In genomic region chr2:168614170-168614872, GRCm38 (mm10) we compare ENCODE assay signal across 11 mouse cellular contexts. TPM values are rescaled to one million over a fixed set of nuclear protein-coding genes. Genes with fewer than 3 reads are reported as not detected.
A peak's percentile ranks its signal among the peaks of the same experiment; 100 is the strongest.
DNase-seq lines count a peak whose midpoint lies in the region; ATAC-seq and TF ChIP-seq lines count a peak whose summit lies in the region.
"Had no signal": no experiment of that assay in that cellular context is flagged by ENCODE, and none has a peak within 500 bp of the region (broad histone marks: within the 10 kb centered on the region; RNA-seq: fewer than 3 reads in every experiment).

No protein-coding gene starts in this region.

- DNase-seq in heart, postnatal 25 days (ENCODE audit: low spot score) = no peak
- DNase-seq in midbrain, embryonic 11.5 days (ENCODE audit: low spot score, missing footprints) = no peak
- DNase-seq in stomach, postnatal 0 days (ENCODE audit: low spot score) = no peak
- DNase-seq in ovary, postnatal 10 days (ENCODE audit: low spot score) = no peak
- DNase-seq: forebrain, postnatal 0 days; layer of hippocampus, postnatal 36 days; liver, postnatal 0 days had no signal

- H3K27me3 ChIP-seq in heart, embryonic 12.5 days (replicated peaks) = peaks cover 6% of the 10 kb centered on the region; the same call in 1 of the 2 replicates
- H3K27me3 ChIP-seq in midbrain, embryonic 11.5 days (ENCODE audit: control insufficient read depth, insufficient read depth, low read length) = no peaks in the 10 kb centered on the region
- H3K27me3 ChIP-seq in midbrain, embryonic 15.5 days (replicated peaks) = no peaks in the 10 kb centered on the region
- no peaks in the 10 kb centered on the region for H3K27me3 ChIP-seq in heart, embryonic 15.5 days
- no peaks in the 10 kb centered on the region for H3K27me3 ChIP-seq in stomach, postnatal 0 days (ENCODE audit: control insufficient read depth, insufficient read depth, low read length)

- TF ChIP-seq EP300 in stomach, postnatal 0 days (optimal IDR thresholded peaks at IDR 0.05) = no peak

- no peaks in the 10 kb centered on the region for H3K36me3 ChIP-seq in heart, embryonic 12.5 days
- no peaks in the 10 kb centered on the region for H3K36me3 ChIP-seq in midbrain, embryonic 11.5 days (ENCODE audit: control insufficient read depth, insufficient read depth, low read length)
- no peaks in the 10 kb centered on the region for H3K36me3 ChIP-seq in midbrain, embryonic 15.5 days (replicated peaks)
- H3K36me3 ChIP-seq in heart, embryonic 15.5 days = no peaks in the 10 kb centered on the region
- H3K36me3 ChIP-seq in stomach, postnatal 0 days (ENCODE audit: control insufficient read depth, insufficient read depth, low read length) = no peaks in the 10 kb centered on the region
- H3K36me3 ChIP-seq: hindbrain, embryonic 13.5 days had no signal

- peak; percentile 54 for ATAC-seq in heart, embryonic 12.5 days (ENCODE audit: insufficient number of reproducible peaks, low FRiP score)
- peak; percentile 53; the same call in 1 of the 2 replicates for ATAC-seq in midbrain, embryonic 11.5 days (ENCODE audit: low FRiP score)
- ATAC-seq in midbrain, embryonic 15.5 days (replicated peaks) = no peak
- peak; percentile 48; the same call in 1 of the 2 replicates for ATAC-seq in heart, embryonic 15.5 days (replicated peaks; ENCODE audit: insufficient number of reproducible peaks, insufficient read depth, low FRiP score, low read depth)
- ATAC-seq in stomach, postnatal 0 days (ENCODE audit: low FRiP score, low TSS enrichment) = peak; percentile 30; the same call in 1 of the 2 replicates
- ATAC-seq: forebrain, postnatal 0 days; liver, postnatal 0 days had no signal

- 64% methylated on average over 18 of the region's 18 CpGs for WGBS in heart, embryonic 12.5 days
- 73% methylated on average over 18 of the region's 18 CpGs for whole genome bisulfite sequencing in midbrain, embryonic 11.5 days
- 65% methylated on average over 18 of the region's 18 CpGs for WGBS in midbrain, embryonic 15.5 days
- WGBS in heart, embryonic 15.5 days = 52% methylated on average over 18 of the region's 18 CpGs
- whole genome bisulfite sequencing in stomach, postnatal 0 days = 71% methylated on average over 18 of the region's 18 CpGs

- peak overlapping the region; percentile 44; the same call in 1 of the 2 replicates for H3K27ac ChIP-seq in heart, embryonic 12.5 days (ENCODE audit: poor library complexity, severe bottlenecking)
- H3K27ac ChIP-seq in midbrain, embryonic 11.5 days (ENCODE audit: low read depth, low read length) = no peak overlapping the region; the same call in 1 of the 2 replicates
- H3K27ac ChIP-seq in midbrain, embryonic 15.5 days = no peak overlapping the region
- H3K27ac ChIP-seq in heart, embryonic 15.5 days = peak overlapping the region; percentile 54
- no peak overlapping the region; the same call in 1 of the 2 replicates for H3K27ac ChIP-seq in stomach, postnatal 0 days (replicated peaks)
- H3K27ac ChIP-seq: hindbrain, embryonic 13.5 days had no signal

- H3K9ac ChIP-seq in heart, embryonic 12.5 days = no peak overlapping the region
- H3K9ac ChIP-seq in midbrain, embryonic 11.5 days (ENCODE audit: low read length) = no peak overlapping the region
- no peak overlapping the region for H3K9ac ChIP-seq in midbrain, embryonic 15.5 days
- no peak overlapping the region for H3K9ac ChIP-seq in heart, embryonic 15.5 days
- H3K9ac ChIP-seq in stomach, postnatal 0 days (ENCODE audit: low read length) = no peak overlapping the region
- H3K9ac ChIP-seq: forebrain, postnatal 0 days; hindbrain, embryonic 13.5 days; liver, postnatal 0 days had no signal

- no peak overlapping the region for H3K4me3 ChIP-seq in heart, embryonic 12.5 days
- H3K4me3 ChIP-seq in midbrain, embryonic 11.5 days (ENCODE audit: low read depth, low read length) = no peak overlapping the region
- no peak overlapping the region for H3K4me3 ChIP-seq in midbrain, embryonic 15.5 days
- H3K4me3 ChIP-seq in heart, embryonic 15.5 days = no peak overlapping the region
- H3K4me3 ChIP-seq in stomach, postnatal 0 days (ENCODE audit: low read depth, low read length) = no peak overlapping the region
- H3K4me3 ChIP-seq: hindbrain, embryonic 13.5 days had no signal

- intact Hi-C loops in heart, postnatal 25 days (cut with DNase I) = no loop called here

- no peaks in the 10 kb centered on the region for H3K9me3 ChIP-seq in heart, embryonic 12.5 days (replicated peaks)
- no peaks in the 10 kb centered on the region for H3K9me3 ChIP-seq in midbrain, embryonic 11.5 days (ENCODE audit: control insufficient read depth, low read length)
- no peaks in the 10 kb centered on the region for H3K9me3 ChIP-seq in midbrain, embryonic 15.5 days
- H3K9me3 ChIP-seq in heart, embryonic 15.5 days (replicated peaks) = no peaks in the 10 kb centered on the region
- H3K9me3 ChIP-seq in stomach, postnatal 0 days (ENCODE audit: control insufficient read depth, low read length) = no peaks in the 10 kb centered on the region
- H3K9me3 ChIP-seq: hindbrain, embryonic 13.5 days had no signal

- no peak overlapping the region for H3K4me2 ChIP-seq in heart, embryonic 12.5 days
- H3K4me2 ChIP-seq in midbrain, embryonic 11.5 days = no peak overlapping the region
- no peak overlapping the region for H3K4me2 ChIP-seq in midbrain, embryonic 15.5 days
- H3K4me2 ChIP-seq in heart, embryonic 15.5 days = no peak overlapping the region
- H3K4me2 ChIP-seq in stomach, postnatal 0 days (replicated peaks; ENCODE audit: low read depth) = no peak overlapping the region
- H3K4me2 ChIP-seq: hindbrain, embryonic 13.5 days had no signal

- peaks cover 57% of the 10 kb centered on the region for H3K4me1 ChIP-seq in heart, embryonic 12.5 days (replicated peaks)
- H3K4me1 ChIP-seq in midbrain, embryonic 11.5 days (ENCODE audit: control insufficient read depth, insufficient read depth, low read length) = peaks cover 8% of the 10 kb centered on the region; the same call in 1 of the 2 replicates
- peaks cover 17% of the 10 kb centered on the region for H3K4me1 ChIP-seq in midbrain, embryonic 15.5 days
- peaks cover 53% of the 10 kb centered on the region for H3K4me1 ChIP-seq in heart, embryonic 15.5 days (replicated peaks)
- H3K4me1 ChIP-seq in stomach, postnatal 0 days (replicated peaks; ENCODE audit: control insufficient read depth, insufficient read depth) = no peaks in the 10 kb centered on the region; the same call in 1 of the 2 replicates

- no peak for TF ChIP-seq CTCF in stomach, postnatal 0 days (IDR thresholded peaks at IDR 0.05; ENCODE audit: low read depth)

RNA-seq across cellular contexts. Expression of gene Nfatc2, which starts 12.9 kb away (rescaled TPM):
- polyA plus RNA-seq in heart, embryonic 12.5 days (2016; fragmentation: Nextera tagmentation; extraction: Ambion mirVana) = 9.9 and 12.5 TPM in 2 replicates
- total RNA-seq in heart, postnatal 25 days (2021) = 10 to 100 TPM; 16.7 to 20.8 TPM
- 0.66 and 0.72 TPM in 2 replicates for polyA plus RNA-seq in midbrain, embryonic 11.5 days (2014; fragmentation: Nextera tagmentation; extraction: Ambion mirVana)
- polyA plus RNA-seq in midbrain, embryonic 15.5 days (2015; fragmentation: Nextera tagmentation; extraction: Ambion mirVana) = 3.8 and 3.9 TPM in 2 replicates
- polyA plus RNA-seq in heart, embryonic 15.5 days (2015; fragmentation: Nextera tagmentation; extraction: Ambion mirVana) = 9.7 and 10.5 TPM in 2 replicates
- polyA plus RNA-seq in stomach, postnatal 0 days (2015; fragmentation: Nextera tagmentation; extraction: Ambion mirVana) = 2.0 and 2.2 TPM in 2 replicates

Comparison
In these comparisons a context has a peak if more than half of its experiments do, and no peak if none do; other contexts are left out.
1. H3K27ac ChIP-seq: peak in heart, embryonic 12.5 days (single experiment) and heart, embryonic 15.5 days (single experiment); none in midbrain, embryonic 11.5 days (single experiment), midbrain, embryonic 15.5 days (single experiment) and stomach, postnatal 0 days (single experiment).